Mouse (Mus musculus) embryonic fibroblast, embryonic 13.5 days (primary cell): ENCODE data around the gene Tnn. TPM values are rescaled to one million over a fixed set of nuclear protein-coding genes. Genes with fewer than 3 reads are reported as not detected.

Experiments
- H3K27ac ChIP-seq: 2 replicates; pipeline ENCODE4 v1.5.1; 2012; ENCODE audit warnings: low read length, control low read depth, inconsistent platforms; ENCODE audit not compliant: insufficient read depth
- H3K4me1 ChIP-seq: 2 replicates; pipeline ENCODE4 v1.6.1; 2011; ENCODE audit warnings: low read length; ENCODE audit not compliant: control insufficient read depth, insufficient read depth
- H3K4me3 ChIP-seq: 2 replicates; pipeline ENCODE4 v1.5.1; 2011; ENCODE audit warnings: mild to moderate bottlenecking, control low read depth, low read length; ENCODE audit not compliant: insufficient read depth
- CTCF ChIP-seq: IDR thresholded peaks from 2 replicates; pipeline ENCODE4 v1.5.1; 2011; ENCODE audit warnings: mild to moderate bottlenecking, control low read depth, low read length, moderate library complexity, borderline replicate concordance; ENCODE audit not compliant: insufficient read depth
- POLR2A ChIP-seq: IDR thresholded peaks from 2 replicates; pipeline ENCODE4 v1.6.1; 2011; ENCODE audit warnings: low read depth, mild to moderate bottlenecking, control low read depth, low read length, moderate library complexity
- polyA plus RNA-seq: library from polyadenylated mRNA; stranded (reverse); fragments of >200 nt; gene quantifications from 2 replicates; pipeline ENCODE4 v1.2.4, GENCODE M21; 2011; ENCODE audit warnings: low read depth; ENCODE audit not compliant: missing spikeins, insufficient read length

The Tnn gene
- polyA plus RNA-seq, 1 experiment, result 79.4 TPM

DNA sequence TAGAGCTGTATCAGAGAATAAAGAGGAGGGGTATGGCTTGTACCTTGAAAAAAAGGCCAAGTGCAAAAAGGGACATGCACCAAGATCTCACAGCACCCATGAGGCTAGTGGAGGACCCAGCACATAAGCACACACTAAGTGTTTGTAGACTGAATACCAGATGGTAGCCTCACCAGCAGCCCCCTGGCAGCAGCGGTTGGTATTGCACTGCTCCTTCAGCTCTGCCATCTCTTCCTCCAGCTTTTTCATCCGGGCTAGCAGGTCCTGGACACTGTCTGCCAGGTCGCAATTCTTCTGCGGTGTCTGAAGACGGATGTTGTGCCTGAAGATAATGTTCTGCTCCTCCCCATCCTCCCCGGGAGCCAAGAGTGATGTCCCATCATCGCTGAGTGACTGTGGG, 6.1 kb downstream of the Tnn start:
- TF ChIP-seq POLR2A (no peak), CTCF (no peak)
- Histone ChIP-seq H3K27ac (no peak overlapping the region), H3K4me3 (no peak overlapping the region), H3K4me1 (no peaks in the 10 kb centered on the region)

DNA sequence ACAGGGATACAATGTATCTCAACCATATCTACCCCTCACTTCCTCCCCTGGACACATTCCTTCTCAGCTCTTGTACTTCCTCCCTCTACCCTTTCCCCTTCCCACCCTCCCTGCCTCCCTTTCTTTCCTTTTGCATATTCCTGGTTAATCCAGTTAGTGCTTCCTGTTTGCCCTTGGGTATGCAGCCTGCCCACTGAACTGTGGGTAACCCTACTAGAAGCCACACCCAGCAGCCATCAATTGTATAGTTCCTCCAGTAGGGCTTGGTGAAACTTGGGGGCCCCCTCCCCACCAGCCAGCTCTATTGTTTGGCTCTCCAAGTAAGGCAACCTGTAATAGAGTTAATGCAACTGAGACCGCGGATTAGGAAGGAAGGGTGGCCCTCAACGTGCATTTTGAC, 7.8 kb downstream of the Tnn start:
- TF ChIP-seq POLR2A (no peak), CTCF (no peak)
- Histone ChIP-seq H3K27ac (no peak overlapping the region), H3K4me3 (no peak overlapping the region), H3K4me1 (no peaks in the 10 kb centered on the region)

DNA sequence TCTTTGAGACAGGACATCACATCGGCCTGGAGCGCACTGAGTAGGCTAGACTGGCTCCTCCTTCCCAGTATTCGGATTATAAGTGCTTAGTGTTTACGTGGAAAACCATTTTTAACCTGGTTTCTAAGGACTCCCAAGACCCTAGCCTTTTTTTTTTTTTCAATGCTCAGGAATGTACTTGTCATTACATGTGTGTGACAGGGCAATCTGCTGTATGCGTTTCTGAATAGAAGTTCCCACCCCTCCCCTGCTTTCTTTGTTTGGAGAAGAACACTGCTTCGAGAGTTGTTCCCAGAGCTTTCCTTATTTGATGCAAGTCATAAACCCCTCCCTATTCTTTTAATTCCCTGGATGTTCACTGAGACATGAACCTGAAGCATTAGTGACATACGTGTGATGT, 9.0 kb downstream of the Tnn start:
- Histone ChIP-seq H3K4me1 (no peaks in the 10 kb centered on the region), H3K27ac (no peak overlapping the region), H3K4me3 (no peak overlapping the region)
- TF ChIP-seq CTCF (no peak), POLR2A (no peak)

DNA sequence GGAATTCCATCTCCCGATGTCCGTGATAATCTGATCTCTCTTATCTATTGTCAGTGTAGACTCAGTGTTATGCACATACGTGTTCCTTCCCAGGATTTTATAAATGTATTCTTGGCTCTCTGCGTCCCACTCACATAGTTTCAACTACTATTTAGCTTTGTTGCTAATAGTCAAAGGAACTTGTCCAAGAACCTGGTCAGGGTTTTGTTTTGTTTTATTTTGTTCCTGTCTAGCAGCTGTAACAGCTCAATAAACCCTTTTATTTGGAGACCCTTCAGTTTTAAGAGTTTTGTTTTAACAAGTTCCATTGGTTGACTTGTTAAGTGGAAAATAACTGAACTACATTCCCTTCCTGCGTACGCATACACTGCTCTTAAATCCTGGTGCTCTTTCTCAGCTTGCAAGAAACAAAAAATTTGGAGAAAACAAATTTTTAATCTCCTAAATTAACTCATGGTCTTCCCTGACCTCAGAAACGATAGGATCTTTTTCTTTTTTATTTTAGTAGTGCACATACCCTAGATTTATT, 17.0 kb downstream of the Tnn start:
- H3K27ac ChIP-seq, result no peak overlapping the region
- TF ChIP-seq CTCF (no peak), POLR2A (no peak)
- H3K4me1 ChIP-seq, result no peaks in the 10 kb centered on the region
- no peak overlapping the region for H3K4me3 ChIP-seq

DNA sequence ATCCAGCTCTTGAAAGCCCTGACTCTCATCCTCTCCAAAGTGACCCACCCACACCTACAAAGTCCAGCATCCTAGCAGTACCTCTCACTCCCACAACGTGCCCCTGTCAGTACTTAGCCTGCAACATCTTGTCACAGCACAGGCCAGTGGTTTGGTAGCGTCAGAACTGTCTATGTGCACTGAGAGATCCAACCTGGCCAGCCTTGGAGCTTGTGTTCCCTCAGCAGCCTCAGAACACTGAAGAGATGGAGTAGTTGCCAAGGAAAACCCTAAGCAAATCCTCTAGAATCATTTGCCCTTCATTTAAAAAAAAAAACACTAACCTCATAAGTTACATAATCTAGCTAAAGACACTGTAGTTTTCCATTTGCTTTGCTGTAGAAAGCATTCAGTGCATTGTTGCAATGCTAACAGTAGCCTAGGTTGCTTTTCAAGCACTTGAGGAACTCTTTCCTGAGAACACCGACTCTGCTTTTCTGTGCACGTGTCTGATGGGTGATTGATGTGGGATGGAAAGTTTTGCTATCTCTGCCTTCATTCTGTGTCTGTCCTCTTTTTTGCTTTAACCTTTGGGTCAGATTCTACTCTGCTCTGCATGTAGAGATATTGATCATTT, 19.8 kb downstream of the Tnn start:
- Histone ChIP-seq H3K4me1 (no peaks in the 10 kb centered on the region), H3K27ac (no peak overlapping the region), H3K4me3 (no peak overlapping the region)
- TF ChIP-seq CTCF, result no peak

DNA sequence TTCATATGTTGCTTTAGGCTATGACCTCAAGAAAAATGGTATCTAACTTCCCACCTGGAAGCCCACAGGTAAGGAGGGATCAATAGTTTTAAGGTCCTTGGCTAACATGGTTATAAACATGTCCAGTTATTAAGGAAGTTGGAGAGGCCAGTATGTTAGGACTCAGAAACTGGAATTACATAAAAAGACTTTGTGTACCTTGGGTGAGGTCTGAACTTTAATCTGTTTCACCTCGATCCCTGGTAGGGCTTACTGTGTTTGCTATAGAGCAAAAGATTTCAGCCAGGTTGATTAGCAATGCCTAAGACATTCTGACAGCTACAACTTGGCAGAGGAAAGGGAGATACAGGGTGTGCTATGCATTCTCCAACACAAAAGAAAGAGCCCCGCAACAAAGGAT, 29.4 kb downstream of the Tnn start:
- Histone ChIP-seq H3K27ac (no peak overlapping the region), H3K4me3 (no peak overlapping the region), H3K4me1 (no peaks in the 10 kb centered on the region)
- no peak for TF ChIP-seq CTCF
- TF ChIP-seq POLR2A, result no peak

DNA sequence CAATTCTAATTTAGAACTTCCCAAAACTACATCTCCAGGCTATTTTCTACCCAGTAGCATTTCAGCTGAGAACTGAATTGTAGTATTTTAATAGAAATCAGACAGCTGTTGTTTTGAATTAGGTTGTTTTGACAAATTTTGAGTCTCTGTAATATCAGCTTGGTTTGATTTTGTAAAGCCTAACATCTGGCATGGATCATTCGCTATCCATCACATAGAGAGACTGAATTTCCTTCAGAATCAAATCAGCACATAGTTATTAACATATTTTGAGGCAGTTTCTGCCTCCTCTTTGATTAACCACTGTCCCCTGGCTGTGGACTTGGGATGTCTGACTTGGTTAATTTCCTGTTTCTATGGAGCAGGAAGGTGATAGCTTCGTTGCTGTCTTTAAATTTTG, 44.8 kb downstream of the Tnn start:
- Histone ChIP-seq H3K4me3 (no peak overlapping the region), H3K27ac (no peak overlapping the region), H3K4me1 (no peaks in the 10 kb centered on the region)
- TF ChIP-seq CTCF (no peak), POLR2A (no peak)

DNA sequence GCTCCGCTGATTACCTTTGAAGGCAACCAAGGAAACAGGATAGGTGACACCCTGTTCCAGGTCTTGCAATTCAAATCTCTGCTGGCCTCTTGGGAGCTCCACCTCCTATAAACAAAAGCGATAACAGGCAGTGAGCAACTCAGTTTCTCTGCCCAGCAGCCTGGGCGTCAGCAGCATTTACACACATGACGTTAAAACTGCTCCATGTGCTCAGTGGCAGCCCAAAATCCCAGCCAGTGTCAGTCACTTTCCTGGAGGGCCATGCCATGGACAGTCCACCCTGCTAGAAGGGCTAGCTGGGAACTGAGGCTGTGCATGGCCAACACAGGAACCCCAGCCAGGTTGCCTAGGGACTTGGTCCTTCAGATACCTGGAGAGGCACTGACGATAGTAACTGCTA, 48.0 kb downstream of the Tnn start:
- TF ChIP-seq POLR2A (no peak), CTCF (no peak)

DNA sequence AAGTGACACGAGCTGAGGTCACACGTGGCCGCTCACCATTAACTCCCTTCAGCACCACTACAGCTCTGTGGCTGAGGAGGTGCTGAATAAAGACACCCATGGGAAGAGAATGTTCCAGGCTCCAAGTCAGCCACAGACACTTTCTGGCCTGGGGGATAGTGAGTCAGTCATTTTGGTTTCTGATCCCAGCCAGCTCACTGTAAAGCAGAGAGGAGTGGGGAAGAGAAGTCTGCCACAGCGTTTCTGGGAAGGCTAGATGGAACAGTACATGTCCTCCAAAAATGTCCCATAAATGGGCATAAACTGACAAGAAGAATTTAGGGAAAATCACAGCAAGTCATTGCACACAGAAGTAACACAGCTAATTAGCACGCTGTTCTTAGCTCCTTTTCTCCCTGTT, 52.4 kb downstream of the Tnn start:
- Histone ChIP-seq H3K4me1 (peaks cover 9% of the 10 kb centered on the region), H3K27ac (peak overlapping the region; percentile 82), H3K4me3 (no peak overlapping the region)
- TF ChIP-seq CTCF, result no peak
- no peak for TF ChIP-seq POLR2A

More for the DNA sequence above, 48.0 kb downstream of the Tnn start:
- Histone ChIP-seq H3K4me1 (peaks cover 5% of the 10 kb centered on the region), H3K4me3 (no peak overlapping the region), H3K27ac (no peak overlapping the region)

DNA sequence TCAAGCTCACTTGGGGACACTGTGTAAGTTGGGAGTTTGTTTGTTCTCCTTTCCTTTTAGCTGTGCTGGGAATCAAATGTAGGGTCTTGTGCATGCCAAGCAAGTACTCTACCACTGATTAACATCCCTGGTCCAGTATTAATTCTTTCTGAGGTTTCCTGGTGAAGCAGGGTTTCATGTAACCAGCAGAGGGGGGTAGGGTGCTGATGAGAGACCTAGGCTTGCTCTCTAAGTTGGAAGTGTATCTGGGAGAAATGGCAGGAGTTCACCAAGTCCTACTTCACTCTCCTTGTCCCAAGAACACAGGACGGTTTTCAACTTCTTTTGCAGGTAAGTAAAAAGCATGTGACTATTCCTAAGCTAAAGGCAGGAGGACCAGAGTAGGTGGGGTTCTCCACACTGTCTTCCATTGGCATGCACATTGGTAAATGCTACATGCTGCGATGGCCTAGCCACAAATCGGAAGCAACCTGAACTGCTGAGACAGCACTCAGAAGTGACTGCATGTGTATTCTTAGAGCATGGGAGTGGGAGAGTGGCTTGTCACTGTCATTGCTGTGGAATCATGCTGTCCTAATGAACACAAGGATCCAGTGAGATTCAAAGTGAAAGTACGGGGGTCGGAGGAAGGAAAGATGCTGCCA, 53.6 kb downstream of the Tnn start:
- Histone ChIP-seq H3K4me3 (no peak overlapping the region), H3K27ac (peak overlapping the region; percentile 82), H3K4me1 (peaks cover 9% of the 10 kb centered on the region)
- TF ChIP-seq POLR2A, result no peak
- TF ChIP-seq CTCF, result no peak

DNA sequence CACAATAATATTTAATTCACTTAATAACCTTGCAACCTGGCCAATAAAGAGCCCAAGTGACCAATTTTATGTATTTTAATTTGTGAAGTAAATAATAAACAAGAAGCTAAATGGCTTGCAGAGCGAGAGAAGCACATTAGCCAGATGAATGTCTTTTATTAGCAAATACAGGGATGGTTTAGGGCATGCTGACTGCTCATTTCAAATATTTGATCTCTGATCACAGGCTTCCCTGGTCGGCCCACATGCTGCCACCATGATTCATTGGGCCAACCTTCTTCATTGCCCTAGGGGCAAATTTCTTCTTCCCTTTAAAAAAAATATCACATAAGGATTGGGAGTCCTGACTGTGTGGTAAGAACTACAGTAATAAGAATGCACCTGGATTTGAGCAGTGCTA, 66.7 kb downstream of the Tnn start:
- TF ChIP-seq POLR2A (no peak), CTCF (no peak)
- no peak overlapping the region for H3K4me3 ChIP-seq

More for the DNA sequence above, 66.7 kb downstream of the Tnn start:
- Histone ChIP-seq H3K27ac (no peak overlapping the region), H3K4me1 (no peaks in the 10 kb centered on the region)
